Mouse (Mus musculus) embryonic fibroblast, embryonic 13.5 days (primary cell): Measurements from ENCODE around the gene Nxpe4. TPM values are rescaled to one million over a fixed set of nuclear protein-coding genes. Genes with fewer than 3 reads are reported as not detected.
"Not testable (repeated sequence)": the region's sequence is repeated elsewhere in the genome, so short reads cannot be mapped to it uniquely, and the experiment has no call there.

Source experiments
- H3K27ac ChIP-seq: 2 replicates; pipeline ENCODE4 v1.5.1; 2012; ENCODE audit warnings: low read length, control low read depth, inconsistent platforms; ENCODE audit not compliant: insufficient read depth
- H3K4me1 ChIP-seq: 2 replicates; pipeline ENCODE4 v1.6.1; 2011; ENCODE audit warnings: low read length; ENCODE audit not compliant: control insufficient read depth, insufficient read depth
- H3K4me3 ChIP-seq: 2 replicates; pipeline ENCODE4 v1.5.1; 2011; ENCODE audit warnings: mild to moderate bottlenecking, control low read depth, low read length; ENCODE audit not compliant: insufficient read depth
- CTCF ChIP-seq: IDR thresholded peaks from 2 replicates; pipeline ENCODE4 v1.5.1; 2011; ENCODE audit warnings: mild to moderate bottlenecking, control low read depth, low read length, moderate library complexity, borderline replicate concordance; ENCODE audit not compliant: insufficient read depth
- POLR2A ChIP-seq: IDR thresholded peaks from 2 replicates; pipeline ENCODE4 v1.6.1; 2011; ENCODE audit warnings: low read depth, mild to moderate bottlenecking, control low read depth, low read length, moderate library complexity
- polyA plus RNA-seq: library from polyadenylated mRNA; stranded (reverse); fragments of >200 nt; gene quantifications from 2 replicates; pipeline ENCODE4 v1.2.4, GENCODE M21; 2011; ENCODE audit warnings: low read depth; ENCODE audit not compliant: missing spikeins, insufficient read length

The Nxpe4 gene
- polyA plus RNA-seq, 1 experiment, result 5.8 TPM

DNA sequence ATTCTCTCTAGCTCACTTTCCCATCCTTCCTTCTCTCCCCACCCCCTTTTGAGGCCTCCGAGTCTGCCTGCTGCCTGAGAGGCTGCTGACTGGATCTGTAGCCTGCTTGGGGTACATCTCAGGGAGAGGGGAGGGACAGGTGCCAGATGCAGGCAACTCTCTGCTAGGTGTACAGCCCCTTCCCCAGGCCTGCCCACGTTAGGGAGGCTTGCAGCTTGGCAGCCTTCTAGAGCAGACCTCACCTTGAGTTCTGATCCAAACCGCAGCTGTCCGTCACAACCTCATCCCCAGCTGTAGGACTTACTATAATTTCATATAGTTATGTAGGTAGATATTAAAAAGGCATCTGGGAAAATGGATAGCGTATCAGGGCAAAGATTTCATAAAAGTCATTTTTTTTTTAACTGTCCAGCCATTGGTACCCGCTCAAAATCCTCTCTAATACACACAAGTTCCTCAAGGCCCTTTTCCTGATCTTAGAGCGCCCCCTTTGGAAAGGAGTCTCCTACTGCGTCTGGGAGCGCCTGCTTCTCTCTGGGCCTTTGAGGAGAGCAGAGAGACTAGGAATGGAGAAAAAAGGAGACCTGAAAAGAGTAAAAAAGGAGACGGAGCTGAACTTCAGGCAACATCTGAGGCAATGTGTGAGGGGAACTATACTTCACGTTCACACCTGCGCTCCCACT lies 96.1 kb downstream of the Nxpe4 start:
- TF ChIP-seq POLR2A (no peak), CTCF (no peak)
- Histone ChIP-seq H3K4me1 (no peaks in the 10 kb centered on the region), H3K27ac (no peak overlapping the region), H3K4me3 (no peak overlapping the region)

DNA sequence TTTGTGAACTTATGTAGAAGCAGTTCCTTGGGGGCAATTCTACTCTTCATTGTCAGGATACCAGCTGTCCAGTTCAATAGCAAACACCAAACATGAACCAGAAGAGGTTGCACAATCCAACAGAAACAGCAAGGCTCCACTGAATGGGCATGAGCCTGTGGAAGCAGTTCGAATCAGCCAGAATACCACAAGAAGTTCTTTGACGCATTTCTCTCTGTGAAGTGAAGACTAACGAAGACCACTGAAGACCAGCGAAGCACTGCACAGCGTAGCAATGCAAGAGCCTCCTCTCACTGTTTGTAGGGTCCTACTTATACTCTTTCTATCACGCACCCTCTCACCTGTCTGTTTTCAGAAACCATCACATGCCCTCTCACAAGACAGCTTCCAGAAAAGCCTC lies 102.8 kb downstream of the Nxpe4 start:
- no peak overlapping the region for H3K4me3 ChIP-seq
- no peak overlapping the region for H3K27ac ChIP-seq
- no peak for TF ChIP-seq CTCF
- H3K4me1 ChIP-seq, result no peaks in the 10 kb centered on the region

DNA sequence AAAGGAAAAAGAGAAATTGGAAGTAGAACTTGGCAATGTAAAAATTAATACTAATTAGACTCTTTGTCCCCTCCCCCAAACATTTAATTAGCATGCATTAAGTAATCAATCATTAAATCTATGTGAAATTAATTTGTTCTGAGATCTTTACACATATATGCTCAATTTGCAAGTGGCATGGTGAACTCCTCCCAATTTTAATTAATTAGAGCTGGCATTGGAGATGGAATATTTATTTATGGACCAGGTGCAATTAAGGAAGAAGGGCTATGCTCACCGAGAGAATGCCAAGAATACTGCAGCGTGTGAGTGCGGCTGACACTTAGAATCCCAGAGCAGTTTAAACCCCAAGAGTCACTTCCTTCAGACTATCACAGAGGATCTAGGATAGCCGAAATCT lies 103.7 kb downstream of the Nxpe4 start:
- Histone ChIP-seq H3K4me1 (no peaks in the 10 kb centered on the region), H3K27ac (no peak overlapping the region), H3K4me3 (no peak overlapping the region)
- TF ChIP-seq CTCF (no peak), POLR2A (no peak)

DNA sequence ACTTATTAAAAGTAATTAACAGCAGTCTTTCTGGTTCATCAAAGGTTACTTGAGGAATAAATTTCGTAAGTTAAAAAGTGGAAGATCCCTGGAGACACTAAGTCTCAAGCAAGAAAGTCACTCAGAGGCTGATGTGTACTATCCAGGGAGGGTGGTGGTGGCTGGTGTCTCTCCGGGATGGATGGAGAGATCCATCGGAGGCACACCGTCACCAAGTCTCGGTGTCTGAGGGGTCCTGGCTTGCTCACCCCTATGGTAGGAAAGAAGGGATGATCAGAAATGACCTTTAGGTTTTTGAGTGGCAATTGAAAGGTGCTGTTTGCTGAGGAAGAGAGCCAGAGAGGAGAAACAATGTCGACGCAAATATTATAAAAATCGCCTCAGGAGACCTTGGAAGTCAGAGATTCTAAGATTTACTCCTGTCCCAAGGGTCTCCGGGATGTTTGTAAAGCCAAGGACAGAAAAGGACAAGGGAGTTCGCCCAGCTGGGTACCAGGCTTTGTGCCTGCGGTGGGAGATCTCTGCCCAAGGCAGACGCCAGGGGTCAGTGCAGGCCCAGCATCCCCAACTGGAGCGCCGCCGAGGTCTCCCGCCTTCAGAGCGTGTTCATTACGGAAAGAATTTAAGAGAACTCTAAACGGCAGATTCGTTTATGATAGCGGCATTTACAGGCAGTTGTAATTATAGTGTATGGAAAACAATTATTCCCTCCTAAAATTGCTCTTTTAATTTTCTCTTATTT lies 104.6 kb downstream of the Nxpe4 start:
- peak overlapping the region; percentile 45; the same call in 1 of the 2 replicates for H3K4me3 ChIP-seq
- no peaks in the 10 kb centered on the region for H3K4me1 ChIP-seq
- no peak overlapping the region for H3K27ac ChIP-seq
- TF ChIP-seq POLR2A (no peak), CTCF (peak; percentile 80)

DNA sequence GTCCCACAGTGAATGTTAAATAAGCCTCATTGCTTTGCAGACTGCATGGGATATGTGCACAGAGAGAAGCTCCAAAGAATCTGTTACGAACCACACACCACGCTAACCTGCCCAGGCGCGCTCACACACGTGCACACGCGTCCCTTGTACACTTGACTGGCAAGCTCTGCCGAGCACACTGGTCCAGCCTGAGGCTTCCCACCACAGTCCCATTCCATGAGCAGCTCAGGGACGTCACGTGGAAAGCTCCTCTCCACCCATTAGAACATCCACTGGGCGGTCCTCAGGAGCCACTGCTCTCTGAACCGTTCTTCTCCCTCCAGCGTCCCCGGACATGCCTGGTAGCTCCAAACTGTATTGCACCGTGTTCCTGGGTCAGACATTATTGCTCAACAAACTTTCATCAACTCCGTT lies 105.2 kb downstream of the Nxpe4 start:
- Histone ChIP-seq H3K4me3 (peak overlapping the region; percentile 45), H3K4me1 (no peaks in the 10 kb centered on the region), H3K27ac (no peak overlapping the region)
- TF ChIP-seq CTCF (no peak), POLR2A (no peak)

DNA sequence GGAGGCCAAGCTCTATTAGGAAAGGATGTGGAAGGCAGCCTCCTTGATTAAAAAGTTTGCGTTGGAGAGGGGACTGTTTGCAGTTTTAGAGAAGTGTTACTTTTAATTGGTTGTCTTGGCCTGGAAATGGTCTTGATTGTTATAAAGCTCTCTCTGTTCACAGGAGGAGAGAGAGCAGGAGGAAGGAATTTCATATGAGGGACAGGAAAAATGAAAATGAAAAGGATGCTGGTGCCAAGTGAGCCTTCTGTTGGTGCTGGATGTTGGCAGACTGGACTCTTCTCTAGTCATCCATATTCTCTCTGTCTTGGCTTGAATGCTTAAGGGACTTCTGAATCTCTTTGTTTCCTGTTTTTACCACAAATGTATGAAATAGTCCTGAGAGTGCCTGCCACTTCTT lies 106.1 kb downstream of the Nxpe4 start:
- H3K4me3 ChIP-seq, result no peak overlapping the region
- H3K27ac ChIP-seq, result no peak overlapping the region
- H3K4me1 ChIP-seq, result no peaks in the 10 kb centered on the region
- no peak for TF ChIP-seq CTCF
- TF ChIP-seq POLR2A, result no peak

DNA sequence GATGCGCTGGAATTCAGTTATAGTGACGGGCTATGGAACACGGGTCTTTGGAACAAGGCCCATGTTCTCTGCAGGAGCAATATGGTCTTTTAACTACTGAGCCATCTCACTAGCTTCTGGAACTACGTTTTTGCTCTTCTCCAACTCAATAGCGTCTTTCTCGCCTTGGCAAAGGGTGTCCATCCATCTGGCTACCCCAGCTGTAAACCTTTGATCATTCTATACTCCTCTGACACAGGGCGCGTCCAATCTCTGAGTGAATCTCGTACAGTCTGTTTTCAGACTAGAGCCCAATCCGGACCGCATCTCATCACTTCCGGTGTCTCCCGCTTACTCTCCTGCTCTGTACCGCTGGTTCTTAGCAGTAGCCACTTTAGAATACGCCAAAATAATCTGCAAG lies 115.0 kb downstream of the Nxpe4 start:
- no peak overlapping the region for H3K4me3 ChIP-seq
- no peaks in the 10 kb centered on the region for H3K4me1 ChIP-seq
- TF ChIP-seq CTCF (no peak), POLR2A (no peak)
- H3K27ac ChIP-seq, result no peak overlapping the region

DNA sequence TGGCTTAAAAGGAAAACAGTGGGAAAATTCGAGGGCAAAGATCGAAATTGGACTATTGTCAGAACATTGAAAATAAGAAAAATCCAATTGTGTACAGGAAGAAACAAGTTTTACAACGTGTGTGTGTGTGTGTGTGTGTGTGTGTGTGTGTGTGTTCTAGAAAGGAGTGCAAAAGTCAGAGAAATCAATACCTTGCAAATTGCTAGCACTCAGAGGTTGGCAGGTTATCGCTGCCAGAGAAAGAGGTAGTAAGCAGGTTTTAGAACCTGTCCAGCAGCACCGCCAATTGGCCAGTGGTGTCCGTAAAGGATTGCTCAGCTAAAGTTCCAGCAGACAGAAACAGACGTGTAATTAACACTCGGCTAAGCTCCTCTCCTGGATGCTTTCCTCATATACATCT lies 122.4 kb downstream of the Nxpe4 start:
- Histone ChIP-seq H3K4me1 (no peaks in the 10 kb centered on the region), H3K4me3 (no peak overlapping the region), H3K27ac (no peak overlapping the region)
- TF ChIP-seq CTCF (no peak), POLR2A (no peak)

DNA sequence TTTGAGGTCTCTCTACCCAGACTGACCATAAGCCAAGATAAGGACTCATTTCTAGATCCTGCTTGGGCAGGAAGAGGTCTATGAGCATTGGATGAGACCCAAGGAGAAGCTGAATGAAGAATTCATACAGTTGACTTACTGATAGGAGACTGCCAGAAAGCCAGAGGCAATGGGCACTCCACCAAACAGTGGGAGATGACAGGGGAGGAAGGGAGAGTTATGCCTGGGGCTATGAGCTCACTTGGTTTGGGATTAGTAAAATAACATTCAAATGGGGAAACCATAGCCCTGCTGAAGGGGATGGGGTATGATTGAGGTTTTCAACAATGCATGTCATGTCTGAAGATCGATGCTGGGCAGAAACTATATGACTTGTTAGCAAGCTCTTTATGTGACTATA lies 128.5 kb downstream of the Nxpe4 start:
- TF ChIP-seq CTCF (no peak), POLR2A (no peak)
- H3K27ac ChIP-seq, result peak overlapping the region; percentile 43; the same call in 1 of the 2 replicates
- H3K4me3 ChIP-seq, result no peak overlapping the region
- peaks cover 6% of the 10 kb centered on the region for H3K4me1 ChIP-seq

DNA sequence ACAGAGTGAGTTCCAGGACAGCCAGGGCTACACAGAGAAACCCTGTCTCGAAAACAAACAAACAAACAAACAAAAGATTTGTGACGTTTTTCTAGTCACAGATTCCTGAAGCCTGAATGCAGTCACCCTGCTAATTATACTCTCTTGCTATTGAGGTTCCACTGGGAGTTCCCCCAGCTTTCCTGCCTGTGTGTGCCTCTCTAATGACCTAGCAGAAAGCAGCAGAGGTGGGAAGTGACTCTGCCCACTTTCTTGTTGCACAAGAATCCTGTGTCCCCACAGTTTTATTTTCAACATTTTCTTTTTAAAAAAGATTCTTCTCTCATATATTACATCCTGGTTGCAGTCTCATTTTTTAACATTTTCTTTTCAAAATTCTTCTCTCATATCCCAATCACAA lies 132.9 kb downstream of the Nxpe4 start:
- no peak for TF ChIP-seq POLR2A
- TF ChIP-seq CTCF, result no peak
- Histone ChIP-seq H3K4me3 (no peak overlapping the region), H3K27ac (no peak overlapping the region), H3K4me1 (peaks cover 6% of the 10 kb centered on the region)

DNA sequence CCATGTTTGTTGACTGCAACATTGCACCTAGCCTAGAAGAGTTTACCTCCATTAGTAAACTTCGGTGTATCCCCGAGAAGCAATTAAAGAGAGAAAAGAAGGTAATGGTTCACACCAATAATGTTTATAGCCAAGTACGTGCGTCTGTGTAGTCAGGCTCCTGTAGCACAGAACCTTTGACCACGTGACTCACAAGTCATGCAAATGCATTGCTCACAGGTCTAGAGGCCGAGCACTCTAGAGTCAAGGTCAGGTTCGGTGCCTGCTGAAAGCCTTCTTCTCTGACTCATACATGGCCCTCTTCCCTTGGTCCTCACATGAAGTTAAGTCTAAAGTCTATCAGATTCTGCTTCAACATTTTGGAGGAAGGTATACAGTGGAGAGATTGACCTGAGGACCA lies 137.2 kb downstream of the Nxpe4 start:
- Histone ChIP-seq H3K27ac (no peak overlapping the region), H3K4me1 (no peaks in the 10 kb centered on the region), H3K4me3 (no peak overlapping the region)
- TF ChIP-seq CTCF (no peak), POLR2A (no peak)

DNA sequence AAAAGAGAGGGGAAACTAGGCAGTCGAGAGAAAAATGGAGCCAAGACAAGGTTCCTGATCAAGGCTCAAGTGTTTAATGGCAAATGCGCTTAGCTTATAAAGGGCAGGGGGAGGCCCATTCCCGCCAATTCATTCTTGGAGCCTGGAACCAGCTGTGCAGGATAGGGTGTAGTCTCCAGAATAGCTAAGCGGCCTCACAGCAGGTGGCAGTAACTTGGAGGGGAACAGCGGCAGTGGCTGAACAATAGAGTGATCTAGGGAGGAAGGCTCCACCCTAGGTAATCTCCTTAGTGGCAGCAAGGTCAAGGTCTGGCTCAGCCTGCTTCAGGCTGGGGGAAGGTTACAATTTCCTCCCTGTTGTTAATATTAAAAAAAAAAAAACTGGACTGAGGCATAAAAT lies 141.7 kb downstream of the Nxpe4 start:
- not testable (repeated sequence) for H3K4me1 ChIP-seq, H3K27ac ChIP-seq, H3K4me3 ChIP-seq
